Comparison of ENCODE assay signal across 17 mouse cellular contexts in genomic region chr17:73502613-73503012, GRCm38 (mm10).
"Had no signal": no experiment of that assay in that cellular context is flagged by ENCODE, and none has a peak within 500 bp of the region (broad histone marks: within the 10 kb centered on the region; RNA-seq: fewer than 3 reads in every experiment).

No protein-coding gene starts in this region.

- ATAC-seq: liver, embryonic 12.5 days; liver, postnatal 0 days; lung, postnatal 0 days; midbrain, embryonic 13.5 days; midbrain, embryonic 15.5 days; midbrain, embryonic 16.5 days had no signal

- DNase-seq: left cerebral cortex, postnatal 4 days; liver; liver, embryonic 13.5 days; liver, postnatal 0 days; lung, adult 18-20 months; lung, adult 2 months; lung, embryonic 14.5 days; lung, postnatal 10 days; lung, postnatal 14 days; lung, postnatal 36 days; lung, postnatal 4 days; midbrain, embryonic 14.5 days had no signal
